Mouse (Mus musculus) Patski (cell line): ENCODE measurements at regions not wholly inside any gene's neighbourhood (a gene's known extent, or its start where the extent isn't known, plus 50 kb on each side); places are given as distances from the start of the nearest gene placed in this dataset.

Experiments
- ATAC-seq: fragments of 100-300 bp; one replicate; pipeline ENCODE4 v1.8.0; 2021
- CTCF ChIA-PET: fragments of 350-600 bp; sonication (Branson Sonifier 250); formaldehyde crosslinking; loops from one replicate; lab custom pipeline; 2022; ENCODE audit warnings: inconsistent platforms; lab: Charles Lee
- POLR2A ChIA-PET: fragments of 350-600 bp; sonication (Branson Sonifier 250); formaldehyde crosslinking; loops from one replicate; lab custom pipeline; 2022; ENCODE audit warnings: antibody characterized with exemption, inconsistent platforms; lab: Charles Lee
- DNase-seq: peaks from one replicate; pipeline ENCODE4 v3.0.0-alpha.2; 2011; ENCODE audit warnings: low read depth, low spot score
- H3K27me3 ChIP-seq: fragments of 371-371 bp; one replicate; pipeline ENCODE4 v1.5.1; 2021
- CTCF ChIP-seq: fragments of 100-300 bp; IDR thresholded peaks from one replicate; pipeline ENCODE4 v1.5.1; 2021
- in situ Hi-C: fragments of 300-500 bp; cut with MboI; formaldehyde crosslinking; loops from 3 replicates; pipeline ENCODE4 v1.11.1; 2018; ENCODE audit warnings: low pct_unique_long_range_greater_than_20kb, mixed read lengths

GRCm38 (mm10) chr6:6291781-6292180 is 74.8 kb upstream of the Slc25a13 start:
- POLR2A ChIA-PET, result no interaction called here
- no peak for DNase-seq
- H3K27me3 ChIP-seq, result no peaks in the 10 kb centered on the region
- in situ Hi-C loops, result loop anchor here (5.0 kb wide), 1 partner anchor 591 kb away; the partner anchor contains the start of gene Dlx5
- CTCF ChIA-PET, result interaction anchor here (1.4 kb wide), 1 partner anchor 162 kb away, joined by 4 read pairs; no protein-coding TSS in a partner anchor
- no peak for TF ChIP-seq CTCF
- no peak for ATAC-seq

- CTCF ChIA-PET, result interaction anchor here (1.0 kb wide), 1 partner anchor 12 kb away, joined by 3 read pairs; no protein-coding TSS in a partner anchor
- DNase-seq, result no peak
- in situ Hi-C loops, result loop anchor here (5.0 kb wide), 1 partner anchor 592 kb away; the partner anchor contains the start of gene Dlx5
- no peaks in the 10 kb centered on the region for H3K27me3 ChIP-seq
- no peak for TF ChIP-seq CTCF
- POLR2A ChIA-PET, result no interaction called here
- no peak for ATAC-seq
Measured at GRCm38 (mm10) chr6:6290427-6290826, 73.5 kb upstream of the Slc25a13 start.

DNA sequence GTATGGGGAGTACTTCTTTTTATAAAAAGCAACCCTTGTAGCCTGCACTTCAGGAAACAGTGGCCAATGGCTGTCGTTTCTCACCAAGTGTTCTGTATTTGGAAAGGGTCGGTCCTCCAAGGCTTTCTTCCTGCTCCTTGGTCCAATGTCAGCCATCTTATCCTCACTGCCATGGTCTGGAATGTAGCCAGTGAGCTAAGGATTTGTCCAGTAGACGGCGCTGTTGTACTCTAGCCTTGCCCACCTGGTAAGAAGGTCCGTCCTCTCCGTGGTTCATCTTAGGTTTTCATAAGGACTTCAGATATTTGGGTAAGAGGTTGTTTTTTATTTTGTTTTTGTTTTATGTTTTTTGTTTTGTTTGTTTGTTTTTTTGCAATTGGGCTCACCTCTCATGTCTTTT is 72.8 kb upstream of the Slc25a13 start:
- in situ Hi-C loops, result loop anchor here (5.0 kb wide), 1 partner anchor 592 kb away; the partner anchor contains the start of gene Dlx5
- H3K27me3 ChIP-seq, result no peaks in the 10 kb centered on the region
- ChIA-PET POLR2A (no interaction called here), CTCF (no interaction called here)
- DNase-seq, result no peak
- no peak for ATAC-seq
- peak; percentile 74 for TF ChIP-seq CTCF

DNA sequence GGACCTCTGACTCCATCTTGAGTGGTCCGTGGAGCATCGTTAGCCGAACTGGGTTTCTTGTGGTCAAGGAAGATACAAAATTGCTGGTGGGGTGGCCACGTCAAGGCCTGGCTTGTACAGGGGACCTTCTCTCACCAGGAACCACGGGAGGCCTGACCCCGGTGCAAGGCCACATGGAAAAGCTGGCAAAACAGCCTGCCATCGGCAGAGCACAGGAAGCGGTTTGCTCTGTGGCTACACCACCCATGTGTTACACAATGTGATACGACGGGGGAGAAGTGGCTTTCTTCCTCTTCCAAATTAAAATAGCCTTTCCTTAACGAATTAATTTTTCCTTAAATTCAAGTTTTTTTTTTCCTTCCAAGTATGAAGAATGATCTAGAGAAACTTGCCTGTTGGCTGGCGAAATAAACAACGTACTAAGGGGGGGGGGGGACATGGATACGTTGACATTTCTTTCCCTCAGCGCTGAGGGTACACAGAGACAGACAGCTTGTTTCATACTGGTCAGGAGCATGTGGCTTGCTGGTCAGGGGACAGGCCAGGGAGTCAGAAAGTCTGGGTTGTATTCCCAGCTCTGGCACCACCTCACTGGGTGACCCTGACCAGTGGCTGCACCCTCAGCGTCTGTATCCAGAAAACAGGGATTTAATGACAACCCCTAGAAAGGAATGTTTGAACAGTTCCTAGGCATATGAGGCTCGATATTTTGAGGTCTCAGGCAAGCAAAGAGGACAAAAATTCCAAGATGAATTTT is 64.0 kb upstream of the Slc25a13 start:
- POLR2A ChIA-PET, result interaction anchor here (0.7 kb wide), 1 partner anchor 205 kb away, joined by 5 read pairs; no protein-coding TSS in a partner anchor
- no peak for ATAC-seq
- in situ Hi-C loops, result no loop called here
- DNase-seq, result no peak
- TF ChIP-seq CTCF, result no peak
- CTCF ChIA-PET, result no interaction called here
- no peaks in the 10 kb centered on the region for H3K27me3 ChIP-seq

DNA sequence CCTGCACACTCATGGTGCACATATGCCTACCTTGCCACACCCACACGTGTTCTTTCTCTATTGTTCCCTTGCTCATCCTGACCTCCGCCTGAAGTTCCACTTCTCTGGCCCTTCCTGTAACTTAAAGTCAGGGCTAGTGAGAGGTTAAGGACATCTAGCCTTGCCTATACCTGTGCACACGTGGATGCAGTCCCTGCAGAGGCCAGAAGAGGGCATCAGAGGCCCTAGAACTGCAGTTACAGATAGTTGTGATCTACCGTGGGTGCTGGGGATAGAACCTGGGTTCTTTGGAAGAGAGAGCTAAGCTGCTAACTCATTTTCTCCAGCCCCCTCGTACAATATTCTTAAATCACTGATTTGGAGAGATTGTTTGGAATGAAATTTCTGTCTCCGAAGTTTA is 62.7 kb upstream of the Slc25a13 start:
- ChIA-PET POLR2A (no interaction called here), CTCF (no interaction called here)
- no peak for ATAC-seq
- in situ Hi-C loops, result no loop called here
- TF ChIP-seq CTCF, result peak; percentile 53
- no peak for DNase-seq
- no peaks in the 10 kb centered on the region for H3K27me3 ChIP-seq

DNA sequence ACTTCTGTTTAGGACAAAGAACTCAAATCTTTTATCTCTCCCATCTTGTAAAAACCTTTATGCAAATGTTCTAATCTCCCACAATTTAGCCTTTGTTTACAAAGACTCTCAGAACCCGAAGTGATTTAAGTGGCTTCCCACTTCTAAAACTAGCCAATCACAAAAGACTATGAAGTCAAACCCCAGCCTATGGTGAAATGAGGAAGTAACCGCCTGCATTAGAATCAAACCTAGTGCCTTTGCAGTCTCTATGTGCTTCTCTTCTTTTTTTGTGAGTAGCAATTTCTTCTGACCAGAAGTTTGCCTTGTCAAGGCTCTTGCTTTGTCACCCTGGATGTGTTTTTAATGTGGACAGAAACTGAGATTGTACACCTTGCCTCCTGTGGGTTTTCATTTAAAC is 53.6 kb upstream of the Slc25a13 start:
- H3K27me3 ChIP-seq, result no peaks in the 10 kb centered on the region
- DNase-seq (no peak), ATAC-seq (no peak)
- ChIA-PET POLR2A (no interaction called here), CTCF (interaction anchor here (1.1 to 1.5 kb wide), 2 partner anchors 8 to 10 kb away, joined by 3 to 5 read pairs; no protein-coding TSS in a partner anchor)
- TF ChIP-seq CTCF, result no peak
- in situ Hi-C loops, result no loop called here
